Mouse (Mus musculus) stomach, postnatal 0 days (tissue): ENCODE data around the gene 1700012A03Rik.

Experiments
- CTCF ChIP-seq: IDR thresholded peaks from 2 replicates; pipeline ENCODE4 v1.5.1; 2016; ENCODE audit warnings: antibody characterized with exemption, low read depth, mild to moderate bottlenecking, moderate library complexity
- EP300 ChIP-seq: optimal IDR thresholded peaks from 2 replicates; pipeline ENCODE3; 2016; ENCODE audit warnings: antibody characterized with exemption

DNA sequence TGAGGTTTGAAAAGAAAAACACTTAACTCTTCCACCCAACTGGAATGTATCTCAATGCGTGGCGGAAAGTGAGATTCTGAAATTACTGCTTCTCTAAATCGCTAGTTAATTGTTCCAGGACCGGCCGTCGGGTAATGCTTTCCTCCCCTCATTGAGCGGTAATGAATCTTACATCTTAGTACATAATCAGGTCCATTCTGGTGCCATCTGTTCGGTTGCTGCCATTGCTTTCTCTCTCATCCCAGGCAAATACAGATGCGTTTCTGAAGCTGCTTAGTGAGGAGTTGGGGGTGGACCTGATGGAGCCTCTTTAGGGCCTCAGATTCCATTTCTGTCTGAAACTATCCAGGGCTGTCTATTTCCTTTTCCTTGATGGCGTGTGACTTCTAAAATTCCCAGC, 45.8 kb upstream of the 1700012A03Rik start:
- no peak for TF ChIP-seq CTCF
- no peak for TF ChIP-seq EP300
